Mouse (Mus musculus) ES-E14 (cell line): ENCODE data around the gene Dna2. TPM values are rescaled to one million over a fixed set of nuclear protein-coding genes. Genes with fewer than 3 reads are reported as not detected.

Source experiments
- DNase-seq: peaks from one replicate; pipeline ENCODE4 v3.0.0-alpha.2; 2013; ENCODE audit warnings: low read depth, low spot score
- H3K27ac ChIP-seq: 2 replicates; pipeline ENCODE4 v1.5.1; 2012; ENCODE audit warnings: low read depth, mild to moderate bottlenecking, low read length, moderate library complexity, mixed read lengths; ENCODE audit not compliant: poor library complexity, insufficient read depth, severe bottlenecking
- H3K36me3 ChIP-seq: 2 replicates; pipeline ENCODE4 v1.6.1; 2012; ENCODE audit warnings: mild to moderate bottlenecking, low read length, moderate library complexity, mixed read lengths; ENCODE audit not compliant: control insufficient read depth, poor library complexity, insufficient read depth, severe bottlenecking
- H3K4me1 ChIP-seq, 2 experiments: fragments of 150-350 bp in 1 of 2; sonication (generic) in 1 of 2; 2 replicates each; pipeline ENCODE4 v1.6.1; 2012; ENCODE audit warnings: low read length in 2 of 2, mild to moderate bottlenecking in 1 of 2, mixed read lengths in 1 of 2; ENCODE audit not compliant: control insufficient read depth in 2 of 2, insufficient read depth in 2 of 2, poor library complexity in 1 of 2
- H3K4me3 ChIP-seq, 2 experiments: fragments of 150-350 bp in 1 of 2; sonication (generic) in 1 of 2; 2 replicates each; pipeline ENCODE4 v1.5.1; 2012; ENCODE audit warnings: low read length in 2 of 2, low read depth in 1 of 2, mild to moderate bottlenecking in 1 of 2, mixed read lengths in 1 of 2; ENCODE audit not compliant: insufficient read depth in 1 of 2, poor library complexity in 1 of 2, severe bottlenecking in 1 of 2
- H3K9ac ChIP-seq: 2 replicates; pipeline ENCODE4 v1.6.1; 2012; ENCODE audit warnings: low read depth, mild to moderate bottlenecking, low read length, mixed read lengths; ENCODE audit not compliant: poor library complexity, insufficient read depth, severe bottlenecking
- H3K9me3 ChIP-seq: fragments of 150-350 bp; sonication (generic); 2 replicates; pipeline ENCODE4 v1.6.1; 2012; ENCODE audit warnings: low read depth, mild to moderate bottlenecking, low read length; ENCODE audit not compliant: control insufficient read depth, insufficient read depth
- CHD2 ChIP-seq: IDR thresholded peaks from 2 replicates; pipeline ENCODE4 v1.6.1; 2014; ENCODE audit warnings: mild to moderate bottlenecking, low read depth, low read length, inconsistent platforms
- HCFC1 ChIP-seq: IDR thresholded peaks from 2 replicates; pipeline ENCODE4 v1.6.1; 2012; ENCODE audit warnings: low read length, inconsistent platforms, borderline replicate concordance; ENCODE audit not compliant: insufficient read depth
- MAFK ChIP-seq: IDR thresholded peaks from 2 replicates; pipeline ENCODE4 v1.6.1; 2014; ENCODE audit warnings: mild to moderate bottlenecking, low read depth, low read length, inconsistent platforms; ENCODE audit not compliant: insufficient read depth
- ZC3H11A ChIP-seq: IDR thresholded peaks from 2 replicates; pipeline ENCODE4 v1.6.1; 2012; ENCODE audit warnings: low read depth, mild to moderate bottlenecking, inconsistent platforms, low read length, borderline replicate concordance
- ZNF384 ChIP-seq: IDR thresholded peaks from 2 replicates; pipeline ENCODE4 v1.6.1; 2012; ENCODE audit warnings: low read depth, low read length, inconsistent platforms
- in situ Hi-C, 2 experiments: fragments of 600-800 bp; cut with MboI; formaldehyde crosslinking; loops; one replicate each; pipeline ENCODE4 v1.15.1; 2025; ENCODE audit warnings: low sequenced_read_pairs in 2 of 2, inconsistent platforms in 1 of 2; ENCODE audit not compliant: unreplicated experiment in 2 of 2
- total RNA-seq: library from RNA; depleted of rRNA; stranded (reverse); fragments of 300-350 nt; gene quantifications from 2 replicates; pipeline ENCODE4 v1.2.3, GENCODE M21; 2012

Dna2 gene
- total RNA-seq, 1 experiment: 26.4 TPM

DNA sequence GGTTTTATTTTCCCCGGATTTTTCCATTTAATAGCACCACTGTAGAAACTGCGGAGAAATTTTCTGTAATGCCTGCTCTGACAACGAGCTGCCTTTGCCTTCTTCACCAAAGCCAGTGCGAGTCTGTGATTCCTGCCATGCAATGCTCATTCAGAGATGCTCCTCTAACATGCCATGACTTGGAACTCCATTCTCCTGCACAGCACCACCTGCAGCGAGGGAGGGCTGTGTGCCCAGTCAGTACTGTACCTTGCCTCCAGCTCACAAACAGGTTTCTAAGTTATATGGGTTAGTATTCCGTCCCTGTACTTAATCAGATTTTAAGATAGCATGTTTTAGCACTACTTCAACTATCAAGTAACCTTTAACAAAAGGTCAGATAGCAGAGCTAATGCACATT, 64.7 kb downstream of the Dna2 start:
- Histone ChIP-seq H3K4me1 (no peaks in the 10 kb centered on the region), H3K36me3 (peaks cover 35% of the 10 kb centered on the region), H3K4me3 (no peak overlapping the region), H3K9me3 (no peaks in the 10 kb centered on the region), H3K9ac (no peak overlapping the region), H3K27ac (no peak overlapping the region)
- no peak for DNase-seq
- in situ Hi-C loops: no loop called here
- TF ChIP-seq CHD2 (no peak), ZC3H11A (no peak), ZNF384 (no peak), MAFK (no peak), HCFC1 (no peak)

DNA sequence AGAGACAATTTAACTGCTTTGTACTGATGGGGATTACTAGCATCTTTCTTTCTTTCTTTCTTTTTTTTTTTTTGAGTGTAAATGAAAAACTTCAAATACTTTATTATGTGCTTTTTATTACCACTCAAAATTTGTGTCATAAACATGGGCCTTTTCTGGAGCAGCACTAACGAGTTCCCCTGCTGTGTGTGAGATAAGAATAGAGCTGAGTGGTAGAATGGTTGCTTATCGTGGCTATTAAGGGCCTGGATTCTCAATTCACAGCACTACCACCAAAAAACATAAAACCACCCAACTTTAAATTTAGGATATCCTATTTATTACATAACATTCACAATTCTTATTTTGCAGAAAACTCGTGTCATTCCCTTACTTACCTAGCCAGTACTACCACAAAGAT, 66.7 kb downstream of the Dna2 start:
- H3K9me3 ChIP-seq: no peaks in the 10 kb centered on the region
- H3K9ac ChIP-seq: no peak overlapping the region
- H3K4me3 ChIP-seq: no peak overlapping the region
- DNase-seq: no peak
- no peak for TF ChIP-seq HCFC1
- TF ChIP-seq ZC3H11A: no peak
- no peak for TF ChIP-seq CHD2
- no peak for TF ChIP-seq ZNF384
- TF ChIP-seq MAFK: no peak
- H3K4me1 ChIP-seq: no peaks in the 10 kb centered on the region
- no peak overlapping the region for H3K27ac ChIP-seq
- H3K36me3 ChIP-seq: peaks cover 36% of the 10 kb centered on the region
- in situ Hi-C loops: no loop called here

GRCm38 (mm10) chr10:63014168-63014567, 67.3 kb downstream of the Dna2 start:
- no peak overlapping the region for H3K27ac ChIP-seq
- peaks cover 34% of the 10 kb centered on the region for H3K36me3 ChIP-seq
- in situ Hi-C loops: no loop called here

DNA sequence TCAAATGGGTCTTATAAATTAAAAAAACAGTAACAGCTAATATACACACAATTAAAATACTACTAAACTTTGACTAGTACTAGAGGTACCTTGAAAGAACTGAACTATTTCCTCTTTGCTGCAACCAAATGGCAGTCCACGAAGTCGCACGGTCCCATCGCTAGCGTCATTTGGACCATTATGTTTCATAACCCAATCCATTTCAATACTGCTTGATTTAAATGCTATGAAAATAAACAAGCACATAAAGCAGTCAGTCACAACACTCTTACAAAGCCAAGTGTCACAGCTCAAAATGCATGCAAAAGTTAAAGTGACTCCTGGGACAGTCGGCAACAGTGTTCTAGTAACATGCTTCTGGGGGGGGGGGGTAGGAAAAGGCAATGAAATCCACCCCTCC, 72.5 kb downstream of the Dna2 start:
- Histone ChIP-seq H3K9ac (no peak overlapping the region), H3K4me1 (peaks cover 0 to 1% of the 10 kb centered on the region in 2 experiments; a peak in 2 of 4 replicates), H3K9me3 (no peaks in the 10 kb centered on the region), H3K36me3 (peaks cover 15% of the 10 kb centered on the region), H3K27ac (no peak overlapping the region), H3K4me3 (no peak overlapping the region)
- in situ Hi-C loops: no loop called here
- DNase-seq: no peak
- TF ChIP-seq MAFK: no peak
- TF ChIP-seq HCFC1: no peak
- no peak for TF ChIP-seq ZC3H11A
- no peak for TF ChIP-seq ZNF384
- TF ChIP-seq CHD2: no peak

More at GRCm38 (mm10) chr10:63014168-63014567, 67.3 kb downstream of the Dna2 start:
- H3K9ac ChIP-seq: no peak overlapping the region
- no peaks in the 10 kb centered on the region for H3K4me1 ChIP-seq
- TF ChIP-seq MAFK: no peak
- no peak overlapping the region for H3K4me3 ChIP-seq
- H3K9me3 ChIP-seq: no peaks in the 10 kb centered on the region
- no peak for DNase-seq

DNA sequence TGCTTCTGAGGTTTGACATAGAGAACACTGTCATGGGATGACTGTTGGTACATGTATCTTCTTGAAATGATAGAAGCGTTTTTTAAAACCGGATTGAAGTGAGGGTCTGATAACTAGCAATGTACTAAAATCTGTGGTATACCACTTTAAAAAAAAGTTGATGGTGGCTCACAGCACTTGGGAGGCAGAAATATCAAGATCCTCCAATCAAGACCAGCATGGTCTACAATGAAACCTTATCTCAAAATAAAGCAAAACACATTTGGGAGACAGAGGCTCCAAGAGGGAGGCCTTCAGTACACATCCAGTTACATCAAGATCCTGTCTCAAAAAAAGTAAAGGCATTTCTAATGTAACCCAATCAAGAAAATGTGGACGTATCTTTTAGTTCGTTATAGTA, 74.9 kb downstream of the Dna2 start:
- Histone ChIP-seq H3K4me1 (peaks cover 3 to 4% of the 10 kb centered on the region in 2 experiments; a peak in 3 of 4 replicates), H3K9me3 (no peaks in the 10 kb centered on the region), H3K27ac (no peak overlapping the region), H3K36me3 (peaks cover 7% of the 10 kb centered on the region), H3K9ac (no peak overlapping the region; the same call in 1 of the 2 replicates), H3K4me3 (peak overlapping the region; percentile 14 to 86; a peak in 2 of 4 replicates)
- in situ Hi-C loops: no loop called here
- no peak for DNase-seq
- TF ChIP-seq CHD2 (no peak), HCFC1 (no peak), ZC3H11A (no peak), ZNF384 (no peak), MAFK (no peak)
